Mouse (Mus musculus): ENCODE measurements around the gene Tjp2. TPM values are rescaled to one million over a fixed set of nuclear protein-coding genes. Genes with fewer than 3 reads are reported as not detected.

Tjp2 gene
- 1.7 TPM for total RNA-seq (2023)

GRCm38 (mm10) chr19:24224500-24225304 lies at the start of gene Tjp2:
Tjp2 (minus strand) TSS chr19:24225030.

Other genes with a start within 250 kb of the Tjp2 start
- gene Fam189a2, start 194.0 kb downstream of the Tjp2 start, total RNA-seq (2023), result not detected
- gene Fxn, start 55.6 kb upstream of the Tjp2 start, total RNA-seq (2023), result 21.7 TPM